Mouse (Mus musculus) kidney, postnatal 25 days (tissue): ENCODE data around the gene Ankrd22.

Experiments used
- DNase-seq, 2 experiments: peaks; one replicate each; pipeline ENCODE4 v3.0.0; 2021; ENCODE audit warnings: mixed read lengths in 2 of 2

Ankrd22 gene

DNA sequence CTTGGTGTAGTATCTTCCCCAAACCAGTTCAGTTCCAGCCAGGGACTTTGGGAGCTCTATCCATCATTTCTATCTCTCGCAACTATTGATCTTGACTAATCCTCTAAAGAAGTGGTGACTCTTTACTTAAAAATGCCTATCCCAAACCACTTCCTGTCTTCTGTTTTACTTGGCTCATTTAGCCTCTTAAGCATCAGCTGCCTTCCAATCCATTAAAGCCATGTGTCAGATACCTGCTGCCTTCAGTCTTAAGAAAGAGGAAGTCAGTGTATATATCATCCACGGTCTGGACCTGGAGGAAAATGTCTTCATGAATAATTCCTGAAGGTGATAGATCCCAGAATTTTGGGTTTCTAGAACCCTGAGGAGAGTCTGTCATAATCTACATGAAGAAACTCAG, 14.5 kb upstream of the Ankrd22 start:
- DNase-seq: no peak

DNA sequence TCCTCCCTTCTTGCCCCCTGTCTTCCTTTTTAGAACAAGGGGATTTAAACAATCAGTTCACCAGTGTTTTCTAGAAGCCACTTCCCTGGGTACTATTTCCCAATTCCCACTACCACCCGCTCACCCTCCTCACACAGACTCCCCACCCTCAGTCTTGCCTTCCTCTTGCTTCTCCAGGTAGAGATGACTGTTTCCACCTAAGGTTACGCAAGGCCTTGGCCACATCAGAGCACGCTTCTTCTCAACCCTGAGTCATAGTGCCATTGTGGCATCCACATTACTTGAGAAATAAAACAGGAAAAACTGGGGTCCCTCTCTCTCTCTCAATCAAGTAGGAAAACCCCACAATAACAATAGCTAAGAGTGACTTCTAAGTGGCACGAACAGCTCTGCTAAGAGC, 13.3 kb upstream of the Ankrd22 start:
- DNase-seq: no peak

DNA sequence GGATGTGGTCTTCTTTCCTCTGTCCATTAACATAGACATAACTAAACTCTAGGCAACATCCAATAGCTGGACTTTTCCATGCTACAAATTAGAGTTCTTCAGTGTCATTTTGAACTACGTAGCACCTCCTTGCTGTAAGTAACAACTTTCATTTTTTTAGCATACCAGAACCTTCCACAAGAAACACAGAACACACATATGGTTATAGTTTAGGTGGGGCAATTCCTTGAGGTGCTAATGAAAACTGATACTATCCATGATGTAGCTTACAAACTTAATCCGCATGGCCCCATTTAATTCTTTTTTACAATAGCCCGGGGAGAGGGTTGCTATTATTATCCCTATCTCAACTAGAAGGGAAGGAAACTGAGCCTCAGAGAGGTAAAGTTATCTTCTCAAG, 8.2 kb upstream of the Ankrd22 start:
- no peak for DNase-seq

DNA sequence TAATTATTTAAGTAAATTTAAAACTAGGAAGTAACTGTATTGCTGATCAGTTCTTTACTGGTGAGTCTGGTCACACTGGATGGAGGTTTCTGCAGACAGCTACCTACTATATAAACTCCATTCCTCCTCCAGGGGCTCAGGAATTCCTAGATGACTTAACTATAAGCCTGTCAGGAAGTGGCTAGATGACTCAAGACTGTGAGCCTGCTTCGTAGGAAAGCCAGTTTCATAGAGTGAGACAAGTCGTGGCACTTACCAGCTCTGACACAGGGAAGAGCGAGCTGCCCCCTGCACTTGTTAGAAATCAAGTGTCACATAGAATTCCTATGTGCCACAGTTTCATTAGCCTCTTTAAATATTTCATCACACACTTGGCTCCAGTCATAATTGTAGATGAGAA, 5.3 kb upstream of the Ankrd22 start:
- DNase-seq: no peak

DNA sequence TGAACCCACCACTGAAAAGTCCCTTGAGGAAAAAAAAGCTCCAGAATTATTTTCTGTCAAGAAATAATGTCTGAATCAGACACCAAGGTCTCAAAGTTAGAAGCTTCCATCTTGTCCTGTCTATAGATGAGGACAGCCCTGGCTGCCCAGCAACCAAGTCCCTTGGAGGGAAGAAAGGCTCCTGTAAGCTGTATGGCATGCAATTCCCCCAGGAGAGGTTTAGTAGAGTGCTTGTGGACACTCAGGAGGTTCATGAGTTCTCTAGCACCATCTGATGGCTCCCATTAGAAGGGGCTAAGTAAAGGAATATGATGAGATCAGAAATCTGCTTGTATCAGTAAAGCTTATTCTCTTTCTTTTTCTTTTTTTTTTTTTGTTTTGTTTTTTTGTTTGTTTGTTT, 3.3 kb upstream of the Ankrd22 start:
- DNase-seq: no peak

DNA sequence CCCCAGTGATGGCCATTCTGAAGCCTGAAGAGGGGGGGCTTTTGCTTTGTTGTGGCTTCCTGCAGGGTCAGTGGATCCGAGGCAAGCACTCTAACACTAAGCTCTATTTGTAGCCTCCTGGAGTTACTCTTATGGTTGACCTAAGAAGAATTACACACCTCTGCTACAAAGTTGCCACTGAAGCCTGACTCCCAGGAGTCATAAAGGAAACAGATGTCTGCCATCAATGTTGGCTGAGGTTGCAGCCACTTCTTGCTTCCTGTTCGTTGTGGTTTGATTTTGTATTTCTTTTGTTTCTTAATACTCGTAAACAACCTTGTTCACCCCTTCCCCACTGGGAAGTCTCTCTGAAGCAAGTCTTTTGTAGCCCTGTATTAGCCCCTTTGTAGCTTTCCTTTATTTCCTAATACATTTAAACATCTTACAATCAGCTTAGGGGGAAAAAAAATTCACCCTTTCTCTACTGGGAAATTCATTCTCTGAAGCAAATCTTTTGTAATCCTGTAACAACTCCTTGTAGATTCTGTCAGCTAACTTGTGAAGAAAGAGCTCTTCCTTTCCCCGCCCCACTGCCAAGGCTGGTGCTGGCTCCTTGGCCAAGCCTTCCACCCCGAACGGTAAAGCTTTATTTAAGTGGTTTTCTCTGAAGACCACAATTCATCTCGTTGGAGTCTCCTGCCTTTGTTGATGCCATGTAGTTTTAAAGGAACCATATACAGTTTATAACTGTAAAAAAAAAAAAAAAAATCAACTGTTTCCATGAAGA, 2.2 kb upstream of the Ankrd22 start:
- DNase-seq: no peak

DNA sequence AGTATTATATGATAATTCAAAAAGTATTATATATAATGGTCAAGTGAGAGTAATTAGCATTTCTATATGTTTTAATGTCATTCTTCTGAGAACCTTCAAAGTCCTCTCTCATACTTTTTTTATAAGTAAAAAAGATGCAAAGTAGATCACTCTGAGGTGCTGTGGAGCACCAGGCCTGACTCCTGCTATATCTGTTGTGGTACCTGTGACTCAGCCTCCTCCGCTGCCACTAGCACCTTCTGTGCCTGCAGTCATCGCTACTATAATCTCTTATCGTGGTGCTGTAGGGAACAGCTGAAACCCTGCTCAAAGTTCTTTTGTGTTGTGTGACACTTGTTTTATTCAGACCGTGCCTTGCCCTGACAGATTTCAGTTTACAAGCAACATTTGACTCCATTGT, 533 bp upstream of the Ankrd22 start:
- DNase-seq: no peak

DNA sequence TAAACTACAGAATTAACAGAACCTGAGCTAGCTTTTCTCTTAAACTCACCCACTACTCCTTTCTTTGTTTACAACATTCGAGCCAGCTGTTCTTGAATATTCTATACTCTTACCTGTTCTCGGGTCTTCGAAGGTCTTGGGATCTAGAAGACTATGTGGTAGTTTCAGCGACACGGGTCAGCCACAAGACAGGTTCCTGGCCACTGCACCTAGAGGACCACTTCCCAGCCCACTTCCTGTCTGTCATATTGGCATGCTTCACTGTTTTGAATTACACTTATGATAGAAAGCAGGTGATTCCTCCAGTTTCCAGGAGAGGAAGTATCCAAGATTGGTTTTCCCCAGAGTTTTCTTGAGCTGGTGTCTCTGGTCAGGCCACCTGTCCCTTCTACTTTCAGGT, 3.2 kb downstream of the Ankrd22 start:
- no peak for DNase-seq

DNA sequence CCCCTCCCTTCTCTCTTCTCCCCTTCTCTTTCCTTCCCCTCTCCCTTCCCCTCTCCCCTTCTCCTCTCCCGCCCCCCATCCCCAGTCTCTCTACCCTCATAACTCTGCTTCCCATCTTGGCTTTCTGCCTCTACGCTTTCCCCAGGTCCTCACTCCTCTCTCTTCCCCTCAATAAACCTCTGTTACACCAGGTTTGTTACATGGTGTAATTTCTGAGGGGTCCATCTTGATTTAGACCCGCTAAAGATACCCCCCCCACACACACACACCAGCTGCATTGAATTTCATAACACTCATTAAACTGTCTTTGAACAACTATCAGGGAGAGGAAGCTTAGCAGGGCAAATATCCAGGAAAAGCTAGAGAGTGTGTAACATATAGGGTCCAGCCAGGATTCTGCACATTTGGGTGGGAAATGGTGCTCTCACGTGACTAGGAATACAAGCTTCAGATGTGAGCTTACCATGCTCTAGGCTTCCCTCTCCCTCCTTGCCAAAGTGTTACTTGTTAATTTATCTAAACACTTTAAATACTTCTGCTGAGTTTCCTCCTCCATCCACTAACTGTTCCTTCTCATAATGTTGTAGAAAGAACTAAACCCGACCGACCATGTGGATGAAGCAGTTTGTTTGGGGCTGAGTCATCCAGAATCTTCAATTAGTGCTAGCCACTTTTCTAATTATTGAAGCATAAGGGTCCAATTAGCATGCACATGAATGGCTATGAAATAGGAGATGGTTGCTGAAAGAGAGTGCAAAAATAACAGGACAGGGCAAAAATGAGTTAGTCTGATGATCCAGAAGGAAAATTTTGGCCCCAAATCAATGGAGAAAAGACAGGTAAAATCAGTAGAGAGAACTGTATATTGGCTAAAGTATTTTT, 12.3 kb downstream of the Ankrd22 start:
- DNase-seq: no peak

DNA sequence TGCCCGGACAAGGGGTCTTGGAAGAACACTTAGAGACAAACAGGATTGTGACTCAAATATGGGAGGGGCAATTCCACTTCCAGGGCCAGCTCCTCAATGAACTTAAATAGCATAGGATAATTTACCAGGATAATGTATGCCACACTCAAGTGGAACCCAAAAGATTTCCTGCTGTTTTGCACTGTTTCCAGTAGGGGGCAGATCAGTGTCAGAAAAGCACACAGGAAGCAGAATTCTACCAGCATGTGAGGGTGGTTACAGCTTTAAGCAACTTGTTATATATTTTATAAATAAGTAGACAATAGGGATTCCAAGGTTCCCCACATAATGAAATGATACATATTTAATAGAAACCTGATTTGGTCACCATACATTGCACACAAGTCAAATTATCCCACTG, 13.9 kb downstream of the Ankrd22 start:
- DNase-seq: no peak

DNA sequence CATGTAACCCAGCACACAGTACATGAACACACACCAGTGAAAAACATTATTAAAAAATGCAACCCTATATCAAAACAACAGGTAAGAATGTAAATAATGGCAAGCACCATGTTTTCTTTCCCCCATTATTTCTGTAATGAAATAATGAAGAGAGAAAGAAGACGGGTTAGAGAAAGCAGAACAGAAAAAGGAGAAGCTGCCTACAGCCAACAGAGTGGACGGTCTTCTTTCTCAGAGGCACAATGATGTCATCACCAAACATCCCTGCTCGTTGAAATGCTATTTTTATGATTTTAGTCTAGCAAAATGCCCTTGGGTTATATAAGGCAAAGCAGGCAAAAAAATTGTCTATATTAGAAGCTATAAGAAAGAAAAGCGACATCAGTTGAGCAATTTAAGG, 17.4 kb downstream of the Ankrd22 start:
- no peak for DNase-seq

DNA sequence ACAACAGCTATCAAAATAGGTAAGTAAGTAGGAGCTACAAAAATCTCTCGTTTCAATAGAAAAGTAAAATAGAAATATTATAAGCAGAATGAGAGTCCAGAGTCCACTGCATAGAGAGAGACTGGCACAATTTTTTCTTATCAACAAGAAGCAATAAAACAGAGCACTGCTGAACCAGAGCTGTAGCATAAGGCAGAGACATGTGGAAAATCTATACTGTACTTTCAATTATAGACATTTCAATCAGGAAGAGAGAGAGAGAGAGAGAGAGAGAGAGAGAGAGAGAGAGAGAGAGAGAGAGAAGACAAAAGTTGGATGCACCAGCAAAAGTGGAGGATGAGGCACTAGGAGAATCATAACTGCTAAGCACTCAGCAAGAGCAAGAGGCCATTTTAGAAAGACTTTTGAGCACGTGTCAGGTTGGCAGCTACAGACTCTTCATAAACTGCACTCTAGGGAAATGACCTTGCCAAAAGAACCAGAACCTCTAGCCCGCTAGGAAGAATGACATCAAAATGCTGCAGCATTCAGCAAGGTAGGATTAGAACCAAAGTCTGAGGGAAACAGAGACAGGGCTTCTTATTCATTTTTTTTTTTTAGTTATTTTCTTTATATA, 26.3 kb downstream of the Ankrd22 start:
- no peak for DNase-seq

DNA sequence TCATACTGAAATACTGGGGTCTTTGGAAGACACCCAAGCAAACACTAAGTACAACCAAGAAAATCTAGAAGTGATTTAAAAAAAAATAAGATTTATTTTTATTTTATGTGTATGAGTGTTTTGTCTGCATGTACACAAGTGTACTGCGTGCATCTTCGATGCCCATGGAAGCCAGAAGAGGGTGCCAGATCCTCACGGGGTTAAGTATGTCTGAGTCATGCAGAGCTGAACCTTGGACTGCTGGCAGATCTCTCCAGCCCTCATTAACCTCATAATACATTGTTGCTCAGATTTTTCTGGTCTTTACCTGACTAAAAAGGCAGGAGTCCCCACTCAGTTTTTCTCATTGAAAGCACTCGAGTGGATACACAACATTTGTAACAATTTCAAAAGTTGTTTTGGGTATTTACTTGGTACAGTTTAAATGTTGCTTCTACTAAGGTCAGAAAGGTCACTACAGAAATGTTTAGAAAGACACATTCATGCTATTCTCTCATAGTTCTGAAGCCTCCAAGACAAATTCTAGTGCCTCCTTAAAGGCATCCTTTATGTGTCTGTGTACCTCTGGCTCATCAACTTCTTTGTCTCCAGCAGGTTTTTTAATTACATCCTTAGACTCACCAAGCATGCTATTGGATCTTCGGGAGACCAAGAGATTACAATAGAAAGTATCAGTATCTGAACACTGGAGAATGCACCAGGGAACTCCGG, 27.0 kb downstream of the Ankrd22 start:
- peak; percentile 39 to 41 for DNase-seq

DNA sequence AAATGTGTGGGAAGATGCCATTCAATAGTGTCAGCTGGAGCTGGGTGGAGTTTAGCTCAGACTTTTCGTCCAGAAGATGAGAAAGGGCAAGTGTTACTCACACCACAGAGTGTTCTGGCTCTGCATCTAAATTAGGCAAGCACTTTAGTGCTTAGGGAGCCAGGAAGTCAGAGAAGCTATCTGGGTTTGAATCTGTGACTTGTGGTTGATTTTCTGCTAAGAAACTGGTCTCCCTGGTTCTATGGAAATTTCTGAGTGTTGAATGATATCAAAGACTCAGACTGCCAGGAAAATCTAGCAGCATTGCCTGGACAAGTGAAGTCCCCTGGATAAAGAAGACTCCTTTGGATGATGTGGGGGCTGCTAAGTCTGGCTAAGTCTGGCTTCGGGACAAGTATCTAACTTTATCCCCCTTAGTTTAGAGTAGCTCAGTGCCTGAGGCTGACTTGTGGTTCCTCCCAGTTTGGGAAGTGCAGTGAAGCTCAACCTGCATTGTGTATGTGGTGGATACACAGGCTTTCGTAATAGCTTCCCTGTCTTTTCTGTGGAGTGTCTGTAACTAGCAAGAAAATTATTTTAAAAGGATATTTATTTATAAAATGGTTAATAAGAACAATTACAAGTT, 45.6 kb downstream of the Ankrd22 start:
- no peak for DNase-seq

DNA sequence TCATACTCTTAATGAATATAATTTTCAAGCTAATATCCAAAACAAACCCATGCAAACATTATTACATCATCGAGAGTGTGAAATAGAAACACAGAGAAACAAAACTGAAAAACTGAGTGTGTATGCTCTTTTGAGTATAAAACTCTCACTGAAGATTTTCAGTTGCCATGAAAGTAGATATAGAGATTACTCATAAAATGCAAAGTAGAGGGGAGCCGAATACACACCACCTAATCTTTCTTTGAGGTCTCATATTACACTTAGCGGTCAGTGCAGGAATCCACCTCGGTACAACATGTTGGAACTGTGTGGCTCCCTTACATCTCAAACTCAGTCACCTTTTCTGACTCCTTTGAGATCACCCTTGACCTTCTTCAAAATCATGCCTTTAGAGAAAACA, 46.2 kb downstream of the Ankrd22 start:
- DNase-seq: no peak

DNA sequence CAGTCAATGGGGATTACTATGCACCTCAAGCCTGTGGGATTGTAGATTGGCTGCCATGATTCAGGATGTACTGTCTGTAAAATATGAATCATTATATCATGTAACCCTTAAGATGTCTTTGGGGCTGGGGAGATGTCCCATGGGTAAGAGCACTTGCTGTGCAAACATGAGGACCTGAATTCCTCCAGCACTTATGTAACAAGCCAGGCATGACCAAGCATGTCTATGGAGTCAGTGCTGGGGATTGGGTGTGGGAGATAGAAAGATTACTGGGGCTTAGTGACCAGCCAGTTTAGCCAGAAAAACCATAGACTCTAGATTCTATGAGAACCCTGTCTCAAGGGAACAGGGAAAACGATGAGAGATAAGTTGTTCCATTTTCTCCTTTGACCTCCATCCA, 46.8 kb downstream of the Ankrd22 start:
- no peak for DNase-seq

DNA sequence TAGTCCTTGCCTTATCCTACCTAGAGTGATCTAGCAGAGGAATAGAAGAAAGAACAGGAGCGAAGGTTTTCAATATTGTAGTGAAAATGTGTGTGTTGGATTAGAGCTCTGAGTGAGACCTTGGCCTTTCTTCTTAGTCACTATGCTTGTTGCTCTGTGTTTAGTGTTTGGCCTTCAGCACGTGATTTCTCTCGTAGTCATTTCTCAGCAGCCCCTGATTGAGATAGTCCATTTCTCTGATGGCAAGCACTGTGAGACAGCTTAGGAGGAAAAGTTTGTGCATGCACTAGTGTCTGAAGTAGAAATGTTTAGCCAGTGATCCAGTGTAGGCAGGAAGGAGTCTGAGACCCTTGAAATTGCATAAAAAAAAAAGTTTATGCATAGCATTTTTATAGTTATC, 61.0 kb downstream of the Ankrd22 start:
- DNase-seq: no peak

DNA sequence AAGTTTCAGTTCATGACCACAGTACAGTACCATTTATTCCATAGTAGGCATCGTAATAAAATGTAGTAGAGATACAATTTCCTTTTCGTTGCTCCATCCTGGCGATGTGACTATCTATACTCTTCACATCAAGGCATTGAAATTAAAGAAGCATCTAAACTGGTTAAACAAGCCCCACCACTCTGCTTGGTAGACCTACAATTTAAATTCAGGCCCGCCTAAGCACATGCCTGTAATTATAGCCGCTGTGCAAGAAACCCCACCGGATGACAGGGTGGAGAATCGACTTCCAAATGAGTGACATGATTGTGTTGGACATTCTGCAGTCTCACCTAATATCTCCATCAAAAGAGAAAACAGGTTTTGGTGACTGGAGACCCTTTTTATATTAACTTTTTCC, 64.0 kb downstream of the Ankrd22 start:
- DNase-seq: no peak

DNA sequence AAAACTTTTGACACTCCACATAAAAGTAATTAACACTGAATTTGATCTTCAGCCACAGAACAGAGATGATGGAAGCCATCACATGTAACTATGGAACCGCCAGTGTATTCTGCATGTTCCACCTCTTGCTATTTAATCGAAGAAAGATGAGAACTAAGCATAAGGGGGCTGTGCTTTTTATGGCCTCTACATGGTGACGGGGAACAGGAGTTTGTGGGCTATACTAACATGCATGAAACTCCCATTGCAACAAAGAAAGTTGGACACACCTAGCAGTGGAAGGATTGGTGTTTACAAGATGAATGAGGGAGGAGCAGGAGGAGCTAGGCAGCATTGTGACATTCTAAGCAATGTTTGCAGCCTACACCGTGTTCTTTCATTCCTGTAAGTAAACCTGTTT, 65.2 kb downstream of the Ankrd22 start, which contains the start of gene Lipm:
Gene Lipm, plus strand, starts transcription at position 301 of the 400 bp plus-strand sequence.
- no peak for DNase-seq

DNA sequence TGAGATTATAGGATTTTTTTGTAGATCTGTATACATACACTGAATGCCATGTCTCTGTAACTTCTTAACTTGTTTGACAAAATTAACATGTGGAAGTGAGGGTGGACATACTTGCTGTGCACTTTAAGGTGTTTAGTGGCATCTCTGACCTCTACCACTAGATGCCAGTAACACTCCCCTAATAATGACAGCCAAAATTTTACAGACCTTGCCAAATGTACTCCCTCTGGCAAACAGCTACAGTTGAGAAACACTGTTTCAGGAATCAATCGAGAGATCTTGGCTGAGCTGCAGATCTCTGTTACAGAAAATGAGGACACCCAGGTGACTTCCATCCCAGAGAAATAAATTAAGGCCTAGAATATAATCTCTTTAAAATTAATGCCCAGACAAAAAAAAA, 69.6 kb downstream of the Ankrd22 start:
- no peak for DNase-seq

DNA sequence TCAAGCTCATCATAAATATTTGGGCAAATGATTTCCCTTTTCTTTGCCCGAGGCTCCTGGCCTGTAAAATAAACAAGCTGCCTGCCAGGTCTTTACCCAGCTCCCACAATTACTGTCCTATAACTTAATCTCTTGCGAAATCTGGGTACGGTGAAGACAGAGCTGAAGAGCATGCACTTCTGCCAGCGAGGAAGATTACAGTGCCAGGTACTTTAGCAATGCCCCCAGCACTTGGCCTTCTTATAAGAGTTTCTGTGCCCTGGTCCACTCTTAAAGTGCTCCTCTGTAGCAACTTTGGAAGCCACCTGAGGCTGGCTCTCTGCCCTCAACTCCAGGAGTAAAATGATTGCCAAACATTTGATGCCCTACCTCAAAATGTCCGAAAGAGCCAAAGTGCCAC, 70.5 kb downstream of the Ankrd22 start:
- DNase-seq: no peak

DNA sequence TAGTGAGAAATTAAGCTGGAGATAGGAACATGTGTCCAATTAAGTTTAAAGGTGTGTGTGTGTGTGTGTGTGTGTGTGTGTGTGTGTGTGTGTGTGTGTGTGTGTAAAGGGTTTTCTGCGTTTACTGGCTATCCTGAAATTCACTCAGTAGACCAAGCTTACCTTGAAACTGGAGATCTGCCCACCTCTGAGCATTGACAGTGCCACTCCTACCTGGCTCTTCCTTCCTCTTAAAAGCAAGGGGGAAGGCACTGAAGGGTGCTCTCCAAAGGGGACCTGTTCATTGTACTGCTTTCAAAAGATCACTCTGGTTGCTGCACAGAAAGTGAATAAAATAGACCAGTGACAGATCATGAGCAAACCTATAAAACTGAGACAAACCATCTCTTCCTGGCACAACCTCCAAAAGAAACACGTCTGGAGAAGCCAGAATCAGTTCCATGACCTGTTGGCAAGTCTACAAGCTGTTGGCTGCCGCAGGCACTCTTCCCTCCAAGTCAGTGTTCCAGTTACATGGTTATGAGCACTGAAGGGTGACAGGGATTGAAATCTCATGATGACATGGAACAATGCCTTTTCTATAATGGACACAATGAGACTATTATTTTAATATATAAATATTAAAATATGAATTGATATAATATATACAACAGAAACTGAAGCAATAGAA, 76.7 kb downstream of the Ankrd22 start:
- DNase-seq: peak; percentile 29 to 42
